Mouse (Mus musculus): Measurements from ENCODE around the gene Fbxo34.

- TF ChIP-seq ZC3H11A (IDR thresholded peaks at IDR 0.05; ENCODE audit: borderline replicate concordance, low read depth, low read length) = no peak
- TF ChIP-seq ZNF384 (IDR thresholded peaks at IDR 0.05; ENCODE audit: low read depth, low read length) = no peak
- no peak for TF ChIP-seq MAFK (IDR thresholded peaks at IDR 0.05; ENCODE audit: insufficient read depth, low read depth, low read length)
- TF ChIP-seq HCFC1 (IDR thresholded peaks at IDR 0.05; ENCODE audit: borderline replicate concordance, insufficient read depth, low read length) = no peak
Observed at GRCm38 (mm10) chr14:47406000-47406399, 44.2 kb upstream of the Fbxo34 start.
